Comparison of ENCODE assay signal across 15 mouse cellular contexts in the genomic region with DNA sequence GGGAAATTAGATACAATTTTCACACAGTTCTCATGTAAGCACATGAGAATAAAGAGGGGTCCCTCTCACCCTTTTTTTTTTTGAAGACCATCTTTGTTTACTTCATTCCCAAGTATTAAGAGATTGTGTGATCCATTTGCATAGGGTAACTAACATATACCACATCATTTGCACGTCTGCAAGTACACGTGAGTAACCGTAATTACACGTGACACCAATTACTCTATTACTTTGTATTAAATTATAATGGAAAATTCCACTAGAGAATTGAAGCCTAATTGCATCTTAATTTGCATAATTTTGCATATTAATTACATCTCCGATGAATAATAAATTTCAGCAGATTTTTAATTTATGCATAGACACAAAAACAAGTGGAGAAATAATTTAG.
"Had no signal": no experiment of that assay in that cellular context is flagged by ENCODE, and none has a peak within 500 bp of the region (broad histone marks: within the 10 kb centered on the region; RNA-seq: fewer than 3 reads in every experiment).

No protein-coding gene starts in this region.

- H3K9ac ChIP-seq: liver, embryonic 13.5 days; midbrain, embryonic 13.5 days had no signal

- H3K9me3 ChIP-seq: liver, embryonic 13.5 days; midbrain, embryonic 13.5 days had no signal

- H3K4me2 ChIP-seq: liver, embryonic 13.5 days had no signal

- H3K4me1 ChIP-seq: liver, embryonic 13.5 days had no signal

- H3K36me3 ChIP-seq: liver, embryonic 13.5 days; midbrain, embryonic 13.5 days had no signal

- H3K4me3 ChIP-seq: liver, embryonic 13.5 days; midbrain, embryonic 13.5 days had no signal

- DNase-seq: kidney, adult 9 months; kidney, postnatal 14 days; kidney, postnatal 4 days; liver, embryonic 13.5 days; lung, adult 2 months; lung, postnatal 14 days; lung, postnatal 4 days; right cerebral cortex, adult 18-20 months; right cerebral cortex, postnatal 14 days; right cerebral cortex, postnatal 4 days; thymus, adult 2 months; thymus, postnatal 14 days; thymus, postnatal 4 days had no signal

- H3K27me3 ChIP-seq: liver, embryonic 13.5 days; midbrain, embryonic 13.5 days had no signal

- H3K27ac ChIP-seq: liver, embryonic 13.5 days; midbrain, embryonic 13.5 days; stomach, postnatal 0 days had no signal
